Mouse (Mus musculus) liver, embryonic 14.5 days (tissue): Measurements from ENCODE around the gene Trir.

ENCODE experiments used
- CTCF ChIP-seq: IDR thresholded peaks from 2 replicates; pipeline ENCODE4 v1.5.1; 2016; ENCODE audit warnings: antibody characterized with exemption, low read depth, control low read depth
- EP300 ChIP-seq: IDR thresholded peaks from 2 replicates; pipeline ENCODE4 v1.6.1; 2016; ENCODE audit warnings: antibody characterized with exemption, low read depth

DNA sequence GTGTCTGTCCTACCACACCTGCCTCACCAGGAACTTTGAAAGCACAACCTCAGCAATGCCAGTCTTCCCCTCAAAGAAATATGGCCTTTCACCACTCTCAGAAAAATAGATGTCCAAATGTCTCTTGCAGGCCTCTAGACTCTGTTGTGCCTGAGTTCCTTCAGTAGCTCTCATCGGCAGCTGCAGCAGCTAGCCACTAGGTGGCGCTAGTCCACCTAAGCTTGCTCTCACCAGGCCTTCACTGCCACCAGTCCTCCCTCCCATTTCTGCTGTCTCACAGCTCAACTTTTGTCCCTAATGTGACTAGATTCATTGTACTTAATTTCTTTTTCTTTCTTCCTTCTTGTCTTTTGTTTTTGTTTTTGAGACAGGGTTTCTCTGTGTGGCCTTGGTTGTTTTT lies 50.4 kb downstream of the Trir start:
- TF ChIP-seq CTCF (peak; percentile 100), EP300 (no peak)
